Mouse (Mus musculus): ENCODE results near the gene Cd80.
"Not testable (repeated sequence)": the region's sequence is repeated elsewhere in the genome, so short reads cannot be mapped to it uniquely, and the experiment has no call there.

The Cd80 gene

GRCm38 (mm10) chr16:38455511-38456418, at the start of gene Cd80:
TSS of gene Cd80 (plus strand) at chr16:38455561.
- DNase-seq: no peak

GRCm38 (mm10) chr16:38406293-38406692, 49.1 kb upstream of the Cd80 start:
- no peak for DNase-seq

GRCm38 (mm10) chr16:38406708-38407107, 48.7 kb upstream of the Cd80 start:
- DNase-seq: no peak

- DNase-seq: no peak
Observed at GRCm38 (mm10) chr16:38407584-38407983, 47.8 kb upstream of the Cd80 start.

- no peak for DNase-seq
Observed at GRCm38 (mm10) chr16:38408416-38408815, 46.9 kb upstream of the Cd80 start.

- DNase-seq: no peak
Observed at GRCm38 (mm10) chr16:38414953-38415352, 40.4 kb upstream of the Cd80 start.

- no peak for DNase-seq
Observed at GRCm38 (mm10) chr16:38425374-38425773, 30.0 kb upstream of the Cd80 start.

GRCm38 (mm10) chr16:38425799-38426198, 29.6 kb upstream of the Cd80 start:
- no peak for DNase-seq

- no peak for DNase-seq
Observed at GRCm38 (mm10) chr16:38431446-38432185, 23.7 kb upstream of the Cd80 start.

GRCm38 (mm10) chr16:38432498-38433425, 22.6 kb upstream of the Cd80 start, which contains the start of gene Pla1a:
TSS of gene Pla1a (minus strand) at chr16:38433145.
- no peak for DNase-seq

GRCm38 (mm10) chr16:38433514-38433913, 21.8 kb upstream of the Cd80 start:
- no peak for DNase-seq

GRCm38 (mm10) chr16:38434295-38434795, 21.0 kb upstream of the Cd80 start:
- DNase-seq: no peak

GRCm38 (mm10) chr16:38439190-38439589, 16.2 kb upstream of the Cd80 start:
- no peak for DNase-seq

GRCm38 (mm10) chr16:38440403-38440802, 15.0 kb upstream of the Cd80 start:
- no peak for DNase-seq

GRCm38 (mm10) chr16:38441611-38442010, 13.8 kb upstream of the Cd80 start:
- no peak for DNase-seq

- DNase-seq: no peak
Observed at GRCm38 (mm10) chr16:38442216-38442615, 13.1 kb upstream of the Cd80 start.

GRCm38 (mm10) chr16:38443721-38444464, 11.5 kb upstream of the Cd80 start:
- no peak for DNase-seq

GRCm38 (mm10) chr16:38445046-38445445, 10.3 kb upstream of the Cd80 start:
- DNase-seq: no peak

- DNase-seq: no peak
Observed at GRCm38 (mm10) chr16:38445576-38445975, 9.8 kb upstream of the Cd80 start.

- not testable (repeated sequence) for DNase-seq
Observed at GRCm38 (mm10) chr16:38446141-38446540, 9.2 kb upstream of the Cd80 start.

- DNase-seq: no peak
Observed at GRCm38 (mm10) chr16:38447366-38447765, 8.0 kb upstream of the Cd80 start.

- no peak for DNase-seq
Observed at GRCm38 (mm10) chr16:38448458-38448857, 6.9 kb upstream of the Cd80 start.

Data from right cerebral cortex, postnatal 4 days (tissue).